Mouse (Mus musculus) stomach, postnatal 0 days (tissue): ENCODE data around the gene Slf2.

Experiments
- CTCF ChIP-seq: IDR thresholded peaks from 2 replicates; pipeline ENCODE4 v1.5.1; 2016; ENCODE audit warnings: antibody characterized with exemption, low read depth, mild to moderate bottlenecking, moderate library complexity
- EP300 ChIP-seq: optimal IDR thresholded peaks from 2 replicates; pipeline ENCODE3; 2016; ENCODE audit warnings: antibody characterized with exemption

GRCm38 (mm10) chr19:44887679-44888235 is 43.2 kb upstream of the Slf2 start:
- TF ChIP-seq CTCF (peak; percentile 85), EP300 (no peak)
